Mouse (Mus musculus) CD4-positive, CD25-positive, alpha-beta regulatory T cell, adult 2 months (primary cell): ENCODE measurements around the gene Matn3.

Experiments
- DNase-seq: peaks from one replicate; pipeline ENCODE4 v3.0.0-alpha.2; 2012; ENCODE audit warnings: low read depth, low spot score

Matn3 gene

GRCm38 (mm10) chr12:8936210-8936609 lies 11.5 kb upstream of the Matn3 start:
- peak; percentile 52 for DNase-seq

DNA sequence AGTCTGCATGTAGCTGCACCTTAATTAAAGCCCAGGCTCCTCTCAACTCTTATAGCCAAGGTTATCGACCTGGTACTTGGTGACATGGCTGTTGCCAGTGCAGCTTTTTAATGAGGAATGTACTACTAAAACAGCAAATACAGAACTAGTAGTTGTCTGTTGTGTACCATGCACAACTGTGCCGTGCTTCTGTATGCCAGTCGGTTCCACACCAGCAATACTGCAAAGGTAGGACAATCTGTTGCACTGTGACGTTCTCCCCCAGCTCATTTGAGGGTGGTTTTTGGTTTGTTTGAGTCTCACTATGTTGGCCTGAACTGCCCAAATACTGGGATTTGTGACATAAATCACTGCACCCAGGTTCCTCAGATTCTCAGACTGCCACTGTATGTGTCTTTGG lies 8.2 kb upstream of the Matn3 start:
- DNase-seq: no peak

DNA sequence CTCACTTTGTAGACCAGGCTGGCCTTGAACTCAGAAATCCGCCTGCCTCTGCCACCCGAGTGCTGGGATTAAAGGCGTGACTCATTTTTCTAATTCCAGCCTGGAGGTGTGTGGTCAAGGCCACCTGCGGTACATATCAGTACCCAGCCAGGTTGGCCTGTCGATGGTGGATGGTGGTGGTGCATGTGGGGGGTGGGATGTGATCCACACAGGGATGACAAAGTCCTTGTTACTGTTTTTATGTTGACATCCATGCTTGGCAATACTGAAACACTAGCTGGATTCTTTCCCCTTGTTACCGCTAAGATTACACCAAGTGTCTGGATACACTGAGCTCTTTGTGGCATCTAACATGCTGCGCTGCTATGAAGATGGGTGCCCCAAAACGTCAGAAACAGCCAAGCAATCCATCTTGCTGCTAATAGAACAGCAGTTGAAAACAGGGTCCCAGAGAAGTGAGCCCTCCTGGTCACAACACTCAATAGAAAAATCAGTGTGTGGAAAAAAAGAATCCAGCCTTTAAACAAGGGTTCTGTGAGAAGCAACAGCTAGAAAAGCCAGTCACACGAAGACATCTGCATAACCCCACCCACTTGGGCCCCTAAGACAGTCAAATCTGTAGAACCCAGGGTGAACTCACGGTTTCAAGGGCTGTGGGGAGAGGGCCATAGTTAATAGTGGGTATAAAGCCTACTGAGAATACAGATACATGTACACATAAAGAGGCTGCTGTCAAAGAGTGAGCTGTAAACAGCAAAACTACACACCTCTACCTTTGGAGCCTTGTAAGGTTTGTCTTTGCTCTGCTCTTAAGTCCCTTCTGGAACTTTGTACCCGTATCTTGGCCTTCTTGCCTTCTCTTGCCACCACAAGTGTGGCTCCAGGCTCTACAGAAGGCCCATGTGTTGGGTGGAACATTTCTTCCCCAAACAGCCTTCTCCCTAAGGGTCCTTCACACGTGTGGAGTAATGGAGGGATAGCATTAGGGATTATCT lies 7.4 kb upstream of the Matn3 start:
- no peak for DNase-seq

GRCm38 (mm10) chr12:8941131-8941615 lies 6.6 kb upstream of the Matn3 start:
- DNase-seq: no peak

DNA sequence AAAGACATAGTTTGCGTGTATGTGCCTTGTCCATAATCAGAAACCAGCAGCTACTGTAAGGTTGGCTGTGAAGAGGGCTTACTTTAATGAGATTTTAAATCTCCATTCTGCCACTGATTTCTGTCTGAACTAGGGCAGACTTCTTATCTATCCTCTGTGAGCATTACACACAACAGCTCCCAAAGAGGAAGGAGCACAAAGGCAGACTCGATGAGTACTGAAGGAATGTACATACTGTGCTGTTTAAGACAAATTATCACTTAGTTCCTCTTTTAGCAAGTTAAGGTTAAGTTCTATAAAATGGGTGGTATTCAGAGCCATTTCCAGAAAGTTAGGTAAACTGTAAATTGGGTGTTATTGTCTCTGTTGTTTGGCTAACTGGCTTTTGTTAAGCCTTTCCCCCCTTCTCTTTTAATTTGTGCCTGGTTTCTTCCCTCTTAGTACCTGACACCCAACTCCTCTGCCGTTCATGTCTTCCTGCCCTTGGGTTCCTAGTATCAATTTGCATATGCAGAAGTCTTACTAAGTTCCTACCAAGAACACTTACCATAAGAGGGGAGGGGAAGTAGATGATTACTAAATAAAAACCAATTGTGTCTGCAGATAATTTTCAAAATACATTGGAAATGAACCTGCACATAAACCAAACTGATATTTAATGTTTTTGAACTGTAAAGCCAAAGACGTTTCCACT lies 5.9 kb upstream of the Matn3 start:
- DNase-seq: peak; percentile 29

GRCm38 (mm10) chr12:8947163-8947562 lies 566 bp upstream of the Matn3 start:
- DNase-seq: no peak

DNA sequence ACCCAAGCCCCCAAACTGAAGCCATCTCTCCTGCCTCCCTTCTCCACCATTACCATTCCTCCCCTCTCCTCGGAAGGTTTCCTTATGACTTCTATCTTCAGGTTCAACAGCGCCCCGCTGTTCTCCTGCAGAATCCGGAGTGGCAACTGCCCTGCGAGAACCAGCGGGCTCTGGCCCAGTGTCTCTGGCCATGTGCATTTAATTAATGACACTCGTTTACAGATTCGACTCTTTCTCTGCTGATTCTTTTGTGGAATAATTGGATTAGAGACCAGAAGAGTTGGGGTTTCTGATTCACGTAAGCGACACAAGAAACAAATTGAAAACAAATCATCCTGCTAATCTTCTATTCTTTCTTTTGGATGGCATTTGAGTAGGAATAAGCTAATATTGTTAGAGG lies 5.4 kb downstream of the Matn3 start:
- DNase-seq: no peak

- no peak for DNase-seq
These were observed 6.4 kb downstream of the Matn3 start for GRCm38 (mm10) chr12:8954161-8954561.

GRCm38 (mm10) chr12:8961607-8962316 lies 14.0 kb downstream of the Matn3 start:
- DNase-seq: no peak

- no peak for DNase-seq
These were observed 22.1 kb downstream of the Matn3 start for GRCm38 (mm10) chr12:8969828-8970227.

DNA sequence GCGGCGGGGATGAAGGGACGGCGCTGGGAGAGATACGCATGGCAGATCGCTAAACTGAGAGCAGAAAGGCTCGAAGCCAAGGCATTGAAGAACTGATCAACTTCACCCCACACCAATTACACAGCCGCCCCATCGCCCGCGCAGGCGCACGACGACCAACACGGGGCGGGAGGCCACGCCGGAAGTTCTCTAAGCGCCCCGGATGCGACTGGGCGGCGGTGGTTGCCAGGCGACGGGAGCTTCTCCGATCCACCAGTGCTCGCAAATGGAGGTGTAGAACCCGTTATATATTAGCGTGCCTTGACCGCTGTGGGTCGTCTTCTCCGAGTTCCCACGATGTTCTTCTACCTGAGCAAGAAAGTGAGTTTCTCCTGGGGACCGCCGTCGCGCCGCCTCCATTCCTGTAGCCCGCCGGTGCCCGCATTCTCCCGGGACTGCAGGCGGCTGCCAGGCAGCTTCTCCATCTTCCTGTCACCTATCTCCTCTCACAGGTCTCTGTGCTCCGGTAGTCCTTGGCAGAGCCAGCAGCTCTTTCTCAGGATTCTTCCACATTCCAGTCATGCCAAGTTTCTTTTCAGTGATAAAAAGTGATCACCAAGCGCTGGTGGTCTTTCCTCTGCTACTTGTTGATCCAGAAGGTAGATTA lies 26.2 kb downstream of the Matn3 start, which contains the start of gene Wdr35:
Wdr35 (plus strand) TSS at position 73 of the 646 bp plus-strand sequence.
- DNase-seq: peak; percentile 96

- no peak for DNase-seq
These were observed 27.3 kb downstream of the Matn3 start for GRCm38 (mm10) chr12:8975076-8975475.

GRCm38 (mm10) chr12:8993231-8993630 lies 45.5 kb downstream of the Matn3 start:
- DNase-seq: no peak

GRCm38 (mm10) chr12:8998318-8998717 lies 50.6 kb downstream of the Matn3 start:
- no peak for DNase-seq

DNA sequence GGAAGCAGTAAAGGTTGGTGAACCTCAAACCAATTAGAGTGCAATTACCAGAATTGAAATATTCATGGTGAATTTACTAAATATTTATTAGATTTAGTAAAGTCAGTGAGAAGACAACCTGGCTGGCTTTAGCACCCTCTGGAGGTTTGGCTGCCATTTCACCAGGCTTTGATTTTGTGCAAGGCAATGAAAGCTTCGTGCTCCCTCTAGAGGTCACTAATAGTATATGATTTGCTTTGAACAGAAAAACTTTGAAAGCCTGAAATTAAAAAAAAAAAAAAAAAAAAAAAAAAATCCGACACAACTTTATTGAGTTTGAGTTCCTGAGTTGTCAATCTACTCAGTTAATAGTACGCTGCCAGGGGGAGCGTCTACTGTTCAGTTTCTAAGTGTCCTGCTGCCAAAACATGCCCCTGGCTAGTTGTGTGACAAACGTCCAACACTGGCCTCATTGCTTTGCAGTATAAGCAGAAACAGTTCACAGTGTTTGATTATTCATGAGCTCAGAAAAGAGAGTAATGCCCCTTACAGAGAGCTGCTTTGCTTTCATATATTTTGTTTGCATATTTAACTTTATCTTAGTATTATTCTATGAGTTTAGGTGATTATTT lies 54.4 kb downstream of the Matn3 start:
- peak; percentile 88 for DNase-seq

DNA sequence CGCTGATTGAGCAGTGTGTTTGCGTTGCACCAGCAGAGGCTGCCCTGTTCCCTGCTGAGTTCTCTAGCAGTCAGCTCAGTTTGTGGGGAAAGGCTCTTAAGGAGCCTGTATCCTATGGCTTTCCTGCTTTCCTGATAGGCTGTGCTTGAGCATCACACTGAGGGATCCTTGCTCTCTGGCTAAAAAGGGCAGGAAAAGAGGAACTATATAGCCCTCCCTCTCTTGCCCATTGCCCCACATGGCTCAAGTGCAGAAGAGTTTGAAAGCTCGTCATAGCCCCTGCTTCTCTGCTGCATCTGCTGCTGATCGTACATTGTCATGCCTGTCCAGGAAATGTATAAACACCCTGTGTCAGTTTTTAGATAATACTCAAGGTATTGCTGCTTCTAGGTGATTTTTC lies 59.4 kb downstream of the Matn3 start:
- no peak for DNase-seq

- DNase-seq: no peak
These were observed 60.1 kb downstream of the Matn3 start for GRCm38 (mm10) chr12:9007811-9008210.

GRCm38 (mm10) chr12:9010311-9010710 lies 62.6 kb downstream of the Matn3 start:
- no peak for DNase-seq

- DNase-seq: no peak
These were observed 68.6 kb downstream of the Matn3 start for GRCm38 (mm10) chr12:9016376-9016775.

DNA sequence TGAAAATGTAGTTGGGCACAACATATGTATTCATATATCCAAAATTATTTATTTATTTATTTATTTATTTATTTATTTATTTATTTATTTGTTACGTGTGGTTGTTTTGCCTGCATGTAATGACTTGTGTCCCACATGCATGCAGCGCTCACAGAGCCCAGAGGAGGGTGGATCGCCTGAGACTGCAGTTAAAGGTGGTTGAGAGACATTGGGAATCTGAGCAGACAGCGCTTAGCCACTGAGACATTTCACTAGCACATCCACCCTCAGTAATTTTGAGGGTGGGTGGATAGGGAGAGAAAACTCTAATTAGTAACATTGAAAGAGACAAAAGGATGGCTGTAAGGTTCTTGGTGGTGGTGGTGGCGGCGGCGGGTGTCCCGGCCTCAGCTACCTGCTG lies 72.7 kb downstream of the Matn3 start:
- DNase-seq: no peak

GRCm38 (mm10) chr12:9020986-9021385 lies 73.3 kb downstream of the Matn3 start:
- no peak for DNase-seq
